Mouse (Mus musculus): ENCODE data around the gene Urb2. TPM values are rescaled to one million over a fixed set of nuclear protein-coding genes. Genes with fewer than 3 reads are reported as not detected.

Urb2 gene
- polyA plus RNA-seq, 1 experiment from 2014 or later, result 5.7 TPM

DNA sequence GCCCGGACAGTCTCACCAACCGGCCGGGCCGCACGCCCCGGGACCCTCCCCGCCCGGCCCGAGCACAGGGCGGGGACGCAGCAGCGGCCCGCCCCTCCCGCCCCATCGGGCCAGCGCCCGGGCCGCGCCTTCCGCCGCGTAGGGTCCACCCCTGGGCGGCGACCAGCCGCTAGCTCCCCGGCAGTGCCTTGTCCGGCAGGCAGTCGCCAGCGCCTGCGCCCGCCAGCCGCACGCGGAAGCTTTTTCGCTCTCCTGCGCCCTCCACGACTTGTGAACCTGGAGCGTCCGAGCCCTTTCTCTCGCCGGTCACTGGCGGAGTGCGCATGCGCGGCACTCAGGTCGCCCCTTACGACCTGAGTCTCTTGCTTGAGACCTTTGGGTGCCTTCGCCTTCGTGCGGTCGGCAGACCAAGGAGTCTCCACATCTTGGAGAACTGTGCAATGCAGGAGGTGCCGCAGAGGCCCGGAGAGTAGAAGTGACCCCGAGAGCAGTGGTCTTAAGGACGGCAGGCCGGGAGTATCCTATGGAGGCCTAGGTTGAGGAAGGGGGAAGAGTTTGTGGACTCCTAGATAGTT is 38.4 kb upstream of the Urb2 start, which contains the start of gene Abcb10:
Gene Abcb10 (minus strand): TSS at position 297 of the 575 bp plus-strand sequence.
- Histone ChIP-seq H3K36me3 (ENCODE audit: control insufficient read depth, insufficient read depth, low read length) (no peaks in the 10 kb centered on the region), H3K4me2 (ENCODE audit: low read length) (peak within 1 kb of the TSS; percentile 88), H3K9me3 (ENCODE audit: control insufficient read depth, low read length) (no peaks in the 10 kb centered on the region), H3K27me3 (ENCODE audit: control insufficient read depth, insufficient read depth, low read length) (no peaks in the 10 kb centered on the region), H3K4me1 (ENCODE audit: control insufficient read depth, insufficient read depth, low read length) (peaks cover 13% of the 10 kb centered on the region), H3K9ac (replicated peaks; ENCODE audit: low read length) (peak within 1 kb of the TSS; percentile 76), H3K27ac (replicated peaks; ENCODE audit: low read depth, low read length) (peak within 1 kb of the TSS; percentile 77), H3K4me3 (replicated peaks; ENCODE audit: low read depth, low read length) (peak within 1 kb of the TSS; percentile 79)
- peak; percentile 89 for DNase-seq
- WGBS, result under 1% methylated on average over 56 of the region's 56 CpGs
- ATAC-seq (ENCODE audit: low FRiP score, low TSS enrichment), result peak; percentile 85

DNA sequence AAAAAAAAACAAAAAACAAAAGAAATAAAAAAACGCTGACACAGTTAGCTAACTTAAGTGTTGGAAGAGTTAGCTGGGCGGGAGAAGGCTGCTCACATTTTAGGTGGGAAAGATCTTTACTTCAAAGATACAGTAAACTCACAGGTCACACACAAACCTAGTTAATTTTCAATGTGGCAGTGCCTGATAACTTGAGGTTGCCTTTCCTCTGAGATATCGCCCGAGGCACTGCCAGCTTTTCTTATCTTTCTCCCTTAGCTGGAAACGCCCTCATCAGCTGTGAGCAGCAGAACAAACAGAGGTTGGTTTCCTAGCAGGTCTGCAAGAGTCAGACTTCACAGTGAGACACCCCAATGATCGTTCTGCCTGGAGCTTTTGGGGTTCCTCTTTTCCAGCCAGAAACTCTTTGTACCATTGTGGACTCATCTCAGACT is 32.7 kb upstream of the Urb2 start:
- Histone ChIP-seq H3K9ac (replicated peaks; ENCODE audit: low read length) (no peak overlapping the region), H3K4me3 (replicated peaks; ENCODE audit: low read depth, low read length) (no peak overlapping the region), H3K36me3 (ENCODE audit: control insufficient read depth, insufficient read depth, low read length) (no peaks in the 10 kb centered on the region), H3K27me3 (ENCODE audit: control insufficient read depth, insufficient read depth, low read length) (no peaks in the 10 kb centered on the region), H3K27ac (replicated peaks; ENCODE audit: low read depth, low read length) (no peak overlapping the region), H3K9me3 (ENCODE audit: control insufficient read depth, low read length) (no peaks in the 10 kb centered on the region), H3K4me1 (ENCODE audit: control insufficient read depth, insufficient read depth, low read length) (no peaks in the 10 kb centered on the region), H3K4me2 (ENCODE audit: low read length) (no peak overlapping the region)
- ATAC-seq (ENCODE audit: low FRiP score, low TSS enrichment) (no peak), DNase-seq (peak; percentile 15)
- WGBS, result 76% methylated on average over 6 of the region's 6 CpGs

DNA sequence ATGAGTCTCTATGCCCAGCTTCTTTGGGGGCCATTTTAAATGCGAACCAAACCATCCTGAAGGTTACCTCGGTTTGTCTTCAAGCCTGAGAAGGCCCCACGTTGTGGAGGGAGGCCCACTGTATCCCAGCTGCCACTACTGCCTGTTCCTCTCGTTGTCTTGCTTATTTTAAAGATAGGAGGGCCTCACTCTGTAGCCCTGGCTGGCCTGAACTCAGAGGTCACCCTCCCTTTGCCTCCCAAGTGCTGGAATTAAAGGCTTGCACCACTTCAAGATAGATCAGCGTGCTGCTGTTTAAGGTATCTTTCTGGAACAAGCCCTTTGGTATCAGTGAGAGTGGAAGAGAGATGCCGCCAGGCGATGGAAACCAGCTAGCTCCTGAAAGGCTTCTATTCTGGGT is 32.2 kb upstream of the Urb2 start:
- Histone ChIP-seq H3K27ac (replicated peaks; ENCODE audit: low read depth, low read length) (no peak overlapping the region), H3K9me3 (ENCODE audit: control insufficient read depth, low read length) (no peaks in the 10 kb centered on the region), H3K36me3 (ENCODE audit: control insufficient read depth, insufficient read depth, low read length) (no peaks in the 10 kb centered on the region), H3K27me3 (ENCODE audit: control insufficient read depth, insufficient read depth, low read length) (no peaks in the 10 kb centered on the region), H3K4me1 (ENCODE audit: control insufficient read depth, insufficient read depth, low read length) (no peaks in the 10 kb centered on the region), H3K9ac (replicated peaks; ENCODE audit: low read length) (no peak overlapping the region), H3K4me2 (ENCODE audit: low read length) (no peak overlapping the region), H3K4me3 (replicated peaks; ENCODE audit: low read depth, low read length) (no peak overlapping the region)
- 75% methylated on average over 7 of the region's 7 CpGs for WGBS
- DNase-seq (no peak), ATAC-seq (ENCODE audit: low FRiP score, low TSS enrichment) (no peak)

DNA sequence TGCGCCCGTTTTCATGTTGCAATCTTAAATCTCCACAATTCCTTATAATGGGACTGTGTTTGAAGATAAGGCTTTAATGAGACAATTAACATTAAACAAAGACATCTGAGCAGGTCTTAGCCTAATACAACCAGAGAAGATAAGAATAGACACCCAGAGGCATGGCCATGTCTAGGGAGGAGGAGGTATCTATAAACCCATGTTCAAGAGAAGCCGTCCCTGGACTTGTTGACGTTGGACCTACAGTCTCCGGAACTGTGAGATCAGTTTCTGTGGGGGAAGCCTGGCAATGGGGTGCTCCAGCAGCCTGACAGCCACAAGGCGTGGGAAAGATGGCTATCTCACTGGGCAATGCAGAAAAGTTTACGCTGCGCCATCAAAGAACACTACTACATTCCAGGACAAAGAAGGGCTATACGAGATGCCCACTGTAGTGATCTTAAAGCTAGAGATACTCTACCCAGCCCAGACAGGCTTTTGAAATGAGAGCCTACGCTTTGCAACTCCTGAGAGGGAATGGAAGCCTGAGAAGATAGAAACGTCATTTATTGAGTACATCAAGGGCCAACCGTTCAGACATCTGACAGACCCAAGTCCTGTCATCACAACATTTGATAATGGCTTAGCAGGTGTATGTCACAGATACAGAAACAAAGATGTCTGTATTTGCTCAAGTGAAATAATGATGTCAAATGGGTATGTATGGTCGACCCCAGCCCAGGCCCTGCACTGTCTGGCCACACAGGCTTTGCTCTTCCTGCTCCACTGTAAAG is 30.8 kb upstream of the Urb2 start:
- Histone ChIP-seq H3K4me1 (ENCODE audit: control insufficient read depth, insufficient read depth, low read length) (no peaks in the 10 kb centered on the region), H3K4me3 (replicated peaks; ENCODE audit: low read depth, low read length) (no peak overlapping the region), H3K4me2 (ENCODE audit: low read length) (no peak overlapping the region), H3K27me3 (ENCODE audit: control insufficient read depth, insufficient read depth, low read length) (no peaks in the 10 kb centered on the region), H3K27ac (replicated peaks; ENCODE audit: low read depth, low read length) (no peak overlapping the region), H3K36me3 (ENCODE audit: control insufficient read depth, insufficient read depth, low read length) (peaks cover 9% of the 10 kb centered on the region), H3K9me3 (ENCODE audit: control insufficient read depth, low read length) (no peaks in the 10 kb centered on the region), H3K9ac (replicated peaks; ENCODE audit: low read length) (no peak overlapping the region)
- ATAC-seq (ENCODE audit: low FRiP score, low TSS enrichment) (no peak), DNase-seq (no peak)
- WGBS, result 89% methylated on average over 13 of the region's 13 CpGs

DNA sequence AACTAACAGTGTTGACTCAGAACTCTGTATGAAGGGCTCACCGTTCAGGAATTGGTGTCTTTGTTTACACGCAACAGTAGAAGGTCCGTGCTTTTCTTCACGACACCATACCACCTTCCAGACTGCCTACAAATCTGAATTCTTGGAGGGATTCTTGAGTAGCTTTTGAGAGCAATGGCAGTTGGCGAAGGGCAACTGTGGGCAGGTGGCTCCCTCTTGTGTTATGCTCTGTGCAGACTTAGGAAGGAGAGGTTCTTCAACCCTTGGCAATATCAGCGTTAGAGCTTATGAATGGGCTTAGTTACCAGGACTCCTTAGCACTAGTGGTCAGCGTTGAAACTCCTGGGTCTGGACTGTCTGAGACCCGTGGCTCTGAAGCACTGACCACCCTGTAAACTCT is 28.7 kb upstream of the Urb2 start:
- H3K4me1 ChIP-seq (ENCODE audit: control insufficient read depth, insufficient read depth, low read length), result no peaks in the 10 kb centered on the region

DNA sequence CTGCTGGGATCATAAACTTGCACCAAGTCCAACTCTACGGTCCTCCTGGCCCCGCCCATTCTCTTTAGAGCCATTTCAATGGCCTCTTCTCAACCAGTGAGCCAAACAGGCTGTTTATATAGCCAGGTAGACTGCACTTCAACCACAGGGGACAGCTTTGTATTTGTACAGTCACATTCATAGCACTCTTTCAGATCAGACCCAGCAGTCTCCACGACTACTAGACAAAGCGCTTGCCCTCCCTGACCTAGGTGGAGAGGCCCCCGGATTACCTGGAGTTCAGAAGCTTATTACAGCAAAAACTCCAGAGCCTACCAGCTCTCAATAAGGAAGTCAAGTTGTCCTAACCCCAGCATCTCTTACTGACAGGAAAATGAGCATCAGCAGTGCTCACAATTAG is 27.7 kb upstream of the Urb2 start:
- H3K36me3 ChIP-seq (ENCODE audit: control insufficient read depth, insufficient read depth, low read length), result peaks cover 33% of the 10 kb centered on the region
- 96% methylated on average over 5 of the region's 5 CpGs for WGBS
- H3K9ac ChIP-seq (replicated peaks; ENCODE audit: low read length), result no peak overlapping the region
- H3K4me2 ChIP-seq (ENCODE audit: low read length), result no peak overlapping the region
- no peak overlapping the region for H3K27ac ChIP-seq (replicated peaks; ENCODE audit: low read depth, low read length)
- no peaks in the 10 kb centered on the region for H3K9me3 ChIP-seq (ENCODE audit: control insufficient read depth, low read length)
- no peak overlapping the region for H3K4me3 ChIP-seq (replicated peaks; ENCODE audit: low read depth, low read length)
- no peak for DNase-seq
- no peaks in the 10 kb centered on the region for H3K27me3 ChIP-seq (ENCODE audit: control insufficient read depth, insufficient read depth, low read length)
- H3K4me1 ChIP-seq (ENCODE audit: control insufficient read depth, insufficient read depth, low read length), result no peaks in the 10 kb centered on the region
- ATAC-seq (ENCODE audit: low FRiP score, low TSS enrichment), result no peak

More for the DNA sequence above, 28.7 kb upstream of the Urb2 start:
- no peak overlapping the region for H3K4me2 ChIP-seq (ENCODE audit: low read length)
- WGBS, result 85% methylated on average over 8 of the region's 8 CpGs
- DNase-seq, result no peak
- no peaks in the 10 kb centered on the region for H3K27me3 ChIP-seq (ENCODE audit: control insufficient read depth, insufficient read depth, low read length)
- H3K36me3 ChIP-seq (ENCODE audit: control insufficient read depth, insufficient read depth, low read length), result peaks cover 24% of the 10 kb centered on the region
- H3K9ac ChIP-seq (replicated peaks; ENCODE audit: low read length), result no peak overlapping the region
- ATAC-seq (ENCODE audit: low FRiP score, low TSS enrichment), result no peak
- H3K9me3 ChIP-seq (ENCODE audit: control insufficient read depth, low read length), result no peaks in the 10 kb centered on the region
- H3K27ac ChIP-seq (replicated peaks; ENCODE audit: low read depth, low read length), result no peak overlapping the region
- H3K4me3 ChIP-seq (replicated peaks; ENCODE audit: low read depth, low read length), result no peak overlapping the region

DNA sequence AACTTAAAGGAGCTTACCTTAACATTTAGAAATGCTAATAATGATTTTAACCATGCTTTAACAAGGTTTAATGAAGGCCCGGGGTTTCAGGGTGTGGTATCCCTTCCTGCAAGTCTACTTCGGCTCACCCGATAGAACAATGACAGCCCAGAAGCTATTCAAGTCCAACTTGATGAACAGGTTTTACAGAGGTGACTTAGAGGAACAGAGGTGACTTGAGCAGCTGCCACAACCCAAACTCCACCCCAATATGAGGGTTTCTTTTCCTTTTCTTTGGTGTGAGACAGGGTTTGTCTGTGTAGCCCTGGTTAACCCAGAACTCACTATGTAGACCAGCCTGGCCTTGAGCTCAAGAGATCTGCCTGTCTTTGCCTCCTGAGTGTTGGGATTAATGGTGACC is 27.3 kb upstream of the Urb2 start:
- Histone ChIP-seq H3K27ac (replicated peaks; ENCODE audit: low read depth, low read length) (no peak overlapping the region), H3K36me3 (ENCODE audit: control insufficient read depth, insufficient read depth, low read length) (peaks cover 37% of the 10 kb centered on the region), H3K9me3 (ENCODE audit: control insufficient read depth, low read length) (no peaks in the 10 kb centered on the region), H3K4me3 (replicated peaks; ENCODE audit: low read depth, low read length) (no peak overlapping the region), H3K4me2 (ENCODE audit: low read length) (no peak overlapping the region), H3K9ac (replicated peaks; ENCODE audit: low read length) (no peak overlapping the region), H3K27me3 (ENCODE audit: control insufficient read depth, insufficient read depth, low read length) (no peaks in the 10 kb centered on the region), H3K4me1 (ENCODE audit: control insufficient read depth, insufficient read depth, low read length) (no peaks in the 10 kb centered on the region)
- DNase-seq (no peak), ATAC-seq (ENCODE audit: low FRiP score, low TSS enrichment) (no peak)
- 94% methylated on average over 3 of the region's 3 CpGs for WGBS

DNA sequence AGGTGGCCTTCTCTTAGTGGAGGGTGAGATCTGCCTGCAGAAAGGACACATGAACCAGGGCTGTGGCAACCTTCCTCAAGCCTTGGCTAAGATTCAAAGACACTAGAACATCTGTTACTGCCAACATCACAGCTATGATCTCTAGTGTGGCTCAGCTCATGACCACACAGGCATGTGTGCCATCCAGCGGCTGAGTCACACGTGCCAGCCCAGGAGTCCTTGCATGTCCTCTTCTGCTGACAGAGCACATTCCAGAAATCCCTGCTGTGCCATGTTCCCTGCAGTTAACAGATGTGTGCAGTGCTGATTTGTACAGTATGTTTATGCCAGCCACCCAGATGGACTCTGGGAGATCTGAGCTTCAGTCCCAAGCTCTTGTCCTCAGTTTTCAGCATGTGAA is 21.7 kb upstream of the Urb2 start:
- no peaks in the 10 kb centered on the region for H3K4me1 ChIP-seq (ENCODE audit: control insufficient read depth, insufficient read depth, low read length)
- no peak overlapping the region for H3K9ac ChIP-seq (replicated peaks; ENCODE audit: low read length)
- H3K4me3 ChIP-seq (replicated peaks; ENCODE audit: low read depth, low read length), result no peak overlapping the region
- peaks cover 76% of the 10 kb centered on the region for H3K36me3 ChIP-seq (ENCODE audit: control insufficient read depth, insufficient read depth, low read length)
- ATAC-seq (ENCODE audit: low FRiP score, low TSS enrichment), result no peak
- no peaks in the 10 kb centered on the region for H3K27me3 ChIP-seq (ENCODE audit: control insufficient read depth, insufficient read depth, low read length)
- WGBS, result 98% methylated on average over 2 of the region's 2 CpGs
- no peak overlapping the region for H3K4me2 ChIP-seq (ENCODE audit: low read length)
- no peak overlapping the region for H3K27ac ChIP-seq (replicated peaks; ENCODE audit: low read depth, low read length)
- DNase-seq, result no peak
- no peaks in the 10 kb centered on the region for H3K9me3 ChIP-seq (ENCODE audit: control insufficient read depth, low read length)

DNA sequence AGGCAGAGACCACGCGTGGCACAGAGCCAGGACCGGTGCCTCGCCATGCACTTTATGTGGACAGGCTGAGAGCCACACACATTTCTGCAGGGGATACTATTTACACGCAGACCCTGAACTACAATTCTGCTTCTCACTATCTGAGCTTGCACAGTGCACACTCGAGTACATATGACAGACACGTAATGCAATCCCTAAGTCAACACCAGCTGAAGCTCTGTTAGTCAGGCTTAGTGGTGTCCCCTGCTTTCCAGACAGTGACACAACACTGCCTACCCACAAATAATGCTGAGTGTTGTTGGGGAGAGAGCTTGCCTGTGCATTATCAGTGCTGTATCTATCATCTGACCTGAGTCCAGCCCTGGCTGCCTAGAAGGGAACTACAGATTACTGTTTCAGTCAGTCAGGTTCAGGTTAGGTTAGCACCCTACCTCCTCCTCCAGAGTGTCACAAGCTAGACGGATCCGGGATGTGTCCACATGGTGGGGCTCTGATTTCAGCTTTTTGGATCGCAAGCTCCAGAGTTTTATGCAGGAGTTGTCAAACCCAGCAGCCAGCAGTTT is 18.7 kb upstream of the Urb2 start:
- H3K9ac ChIP-seq (replicated peaks; ENCODE audit: low read length), result no peak overlapping the region
- peaks cover 83% of the 10 kb centered on the region for H3K36me3 ChIP-seq (ENCODE audit: control insufficient read depth, insufficient read depth, low read length)
- H3K4me3 ChIP-seq (replicated peaks; ENCODE audit: low read depth, low read length), result no peak overlapping the region
- H3K4me2 ChIP-seq (ENCODE audit: low read length), result no peak overlapping the region
- DNase-seq (no peak), ATAC-seq (ENCODE audit: low FRiP score, low TSS enrichment) (no peak)
- H3K4me1 ChIP-seq (ENCODE audit: control insufficient read depth, insufficient read depth, low read length), result no peaks in the 10 kb centered on the region
- H3K9me3 ChIP-seq (ENCODE audit: control insufficient read depth, low read length), result no peaks in the 10 kb centered on the region
- no peaks in the 10 kb centered on the region for H3K27me3 ChIP-seq (ENCODE audit: control insufficient read depth, insufficient read depth, low read length)
- no peak overlapping the region for H3K27ac ChIP-seq (replicated peaks; ENCODE audit: low read depth, low read length)
- WGBS, result 95% methylated on average over 10 of the region's 10 CpGs
